In genomic region chr1:36635826-36636485, GRCm38 (mm10) we compare ENCODE assay signal across 13 mouse cellular contexts. TPM values are rescaled to one million over a fixed set of nuclear protein-coding genes. Genes with fewer than 3 reads are reported as not detected.
DNase-seq lines count a peak whose midpoint lies in the region; ATAC-seq and TF ChIP-seq lines count a peak whose summit lies in the region.
"Had no signal": no experiment of that assay in that cellular context is flagged by ENCODE, and none has a peak within 500 bp of the region (broad histone marks: within the 10 kb centered on the region; RNA-seq: fewer than 3 reads in every experiment).

No protein-coding gene starts in this region.

- H3K36me3 ChIP-seq in heart, adult 2 months (ENCODE audit: control insufficient read depth, insufficient read depth, low read length) = no peaks in the 10 kb centered on the region
- no peaks in the 10 kb centered on the region for H3K36me3 ChIP-seq in limb, embryonic 13.5 days
- H3K36me3 ChIP-seq in limb, embryonic 10.5 days = no peaks in the 10 kb centered on the region
- H3K36me3 ChIP-seq in intestine, embryonic 16.5 days (ENCODE audit: control insufficient read depth, insufficient read depth, low read length) = no peaks in the 10 kb centered on the region
- H3K36me3 ChIP-seq: embryonic facial prominence, embryonic 13.5 days; limb, embryonic 12.5 days; midbrain, embryonic 13.5 days had no signal

- intact Hi-C loops in heart, adult 2 months (cut with DNase I) = loop anchor here (1.0 to 2.0 kb wide), 3 partner anchors 45 to 89 kb away; partner anchors contain the start of gene Ankrd39
- intact Hi-C loops in heart, postnatal 36 days (cut with DNase I) = loop anchor here (1.0 kb wide), 1 partner anchor 89 kb away; the partner anchor contains the start of gene Ankrd39

- TF ChIP-seq CTCF in heart, adult 2 months (IDR thresholded peaks at IDR 0.05) = no peak

- no peak overlapping the region for H3K4me2 ChIP-seq in limb, embryonic 13.5 days (replicated peaks)
- no peak overlapping the region for H3K4me2 ChIP-seq in intestine, embryonic 16.5 days (ENCODE audit: low read depth, low read length)
- H3K4me2 ChIP-seq: embryonic facial prominence, embryonic 13.5 days; limb, embryonic 12.5 days; midbrain, embryonic 13.5 days had no signal

- no peak overlapping the region for H3K9ac ChIP-seq in heart, adult 2 months (ENCODE audit: low read depth, low read length)
- H3K9ac ChIP-seq in limb, embryonic 13.5 days = peak overlapping the region; percentile 2; the same call in 1 of the 2 replicates
- H3K9ac ChIP-seq in intestine, embryonic 16.5 days (ENCODE audit: low read depth, low read length) = no peak overlapping the region
- H3K9ac ChIP-seq: embryonic facial prominence, embryonic 13.5 days; limb, embryonic 12.5 days; midbrain, embryonic 13.5 days had no signal

- H3K9me3 ChIP-seq in limb, embryonic 13.5 days = no peaks in the 10 kb centered on the region
- no peaks in the 10 kb centered on the region for H3K9me3 ChIP-seq in limb, embryonic 10.5 days (replicated peaks)
- H3K9me3 ChIP-seq in intestine, embryonic 16.5 days (ENCODE audit: control insufficient read depth, low read length) = no peaks in the 10 kb centered on the region
- H3K9me3 ChIP-seq: embryonic facial prominence, embryonic 13.5 days; limb, embryonic 12.5 days; midbrain, embryonic 13.5 days had no signal

- TF ChIP-seq EP300 in heart, adult 2 months (IDR thresholded peaks at IDR 0.05; ENCODE audit: insufficient read depth, low read depth, low read length) = no peak

- ATAC-seq in limb, embryonic 13.5 days (ENCODE audit: low FRiP score, low read depth) = no peak
- no peak for ATAC-seq in intestine, embryonic 16.5 days
- ATAC-seq in activated CD4-positive, CD25-positive, alpha-beta regulatory T cell, adult 4 months = no peak

- TF ChIP-seq POLR2A in heart, adult 2 months (IDR thresholded peaks at IDR 0.05; ENCODE audit: insufficient read depth, low read depth, low read length) = no peak

- peaks cover 5% of the 10 kb centered on the region for H3K4me1 ChIP-seq in heart, adult 2 months (ENCODE audit: control insufficient read depth, insufficient read depth, low read length)
- H3K4me1 ChIP-seq in limb, embryonic 13.5 days = peaks cover 19% of the 10 kb centered on the region
- H3K4me1 ChIP-seq in limb, embryonic 10.5 days = peaks cover 40% of the 10 kb centered on the region
- peaks cover 12% of the 10 kb centered on the region for H3K4me1 ChIP-seq in intestine, embryonic 16.5 days (ENCODE audit: control insufficient read depth, insufficient read depth, low read length)
- H3K4me1 ChIP-seq: midbrain, embryonic 13.5 days had no signal

- no peak overlapping the region for H3K4me3 ChIP-seq in heart, adult 2 months
- H3K4me3 ChIP-seq in limb, embryonic 13.5 days = no peak overlapping the region
- H3K4me3 ChIP-seq in limb, embryonic 10.5 days = no peak overlapping the region
- H3K4me3 ChIP-seq in intestine, embryonic 16.5 days (ENCODE audit: low read length) = no peak overlapping the region
- H3K4me3 ChIP-seq: embryonic facial prominence, embryonic 13.5 days; limb, embryonic 12.5 days; midbrain, embryonic 13.5 days had no signal

- H3K27me3 ChIP-seq in heart, adult 2 months (ENCODE audit: control insufficient read depth, insufficient read depth, low read length) = no peaks in the 10 kb centered on the region
- H3K27me3 ChIP-seq in limb, embryonic 13.5 days = no peaks in the 10 kb centered on the region
- H3K27me3 ChIP-seq in limb, embryonic 10.5 days (ENCODE audit: low read depth, poor library complexity, severe bottlenecking) = no peaks in the 10 kb centered on the region
- no peaks in the 10 kb centered on the region for H3K27me3 ChIP-seq in intestine, embryonic 16.5 days (replicated peaks; ENCODE audit: control insufficient read depth, insufficient read depth, low read length)
- H3K27me3 ChIP-seq: embryonic facial prominence, embryonic 13.5 days; limb, embryonic 12.5 days; midbrain, embryonic 13.5 days had no signal

- WGBS in heart, adult 2 months = 63% methylated on average over 2 of the region's 2 CpGs
- WGBS in limb, embryonic 13.5 days = 71% methylated on average over 2 of the region's 2 CpGs
- 81% methylated on average over 2 of the region's 2 CpGs for WGBS in limb, embryonic 10.5 days
- 70% methylated on average over 2 of the region's 2 CpGs for WGBS in intestine, embryonic 16.5 days

- DNase-seq in heart, adult 2 months = no peak
- DNase-seq in heart, postnatal 36 days = no peak
- DNase-seq in limb, embryonic 10.5 days (ENCODE audit: low spot score) = no peak
- DNase-seq in cerebellum, adult 11-12 months = peak; percentile 81
- DNase-seq in MN1 (ENCODE audit: low spot score) = no peak
- DNase-seq: thymus, postnatal 4 days had no signal

- no peaks in the 10 kb centered on the region for H3K79me2 ChIP-seq in heart, adult 2 months (replicated peaks; ENCODE audit: control insufficient read depth, insufficient read depth, low read length)

- H3K27ac ChIP-seq in heart, adult 2 months = peak overlapping the region; percentile 56
- H3K27ac ChIP-seq in limb, embryonic 13.5 days = no peak overlapping the region
- no peak overlapping the region for H3K27ac ChIP-seq in limb, embryonic 10.5 days
- H3K27ac ChIP-seq in intestine, embryonic 16.5 days (ENCODE audit: low read length) = peak overlapping the region; percentile 57; the same call in 1 of the 2 replicates
- H3K27ac ChIP-seq: limb, embryonic 12.5 days; midbrain, embryonic 13.5 days had no signal

RNA-seq across cellular contexts. Expression of gene Fam178b, which starts 47.0 kb away (rescaled TPM):
- total RNA-seq in heart, adult 2 months (2021) = under 1 TPM in 1 of 2 experiments, not detected in 1; 0.39 TPM
- 0.80 and 1.5 TPM in 2 replicates for polyA plus RNA-seq in heart, adult 2 months (2012; rRNA removed)
- total RNA-seq in heart, postnatal 36 days (2021) = under 1 TPM in 1 of 2 experiments, not detected in 1; 0.43 TPM
- polyA plus RNA-seq in limb, embryonic 13.5 days (2015; fragmentation: Nextera tagmentation; extraction: Ambion mirVana) = 0.53 and 0.69 TPM in 2 replicates
- 1.3 and 1.6 TPM in 2 replicates for polyA plus RNA-seq in limb, embryonic 10.5 days (2016; fragmentation: Nextera tagmentation; extraction: Ambion mirVana)
- 0.54 and 0.73 TPM in 2 replicates for polyA plus RNA-seq in intestine, embryonic 16.5 days (2015; fragmentation: Nextera tagmentation; extraction: Ambion mirVana)
- not detected for polyA plus RNA-seq in activated CD4-positive, CD25-positive, alpha-beta regulatory T cell, adult 4 months (2017; shearing (Covaris generic))
- total RNA-seq: neutrophil, adult 5-6 weeks had no signal
- polyA plus RNA-seq: midbrain, embryonic 13.5 days had no signal

RNA-seq across cellular contexts. Expression of gene Cox5b, which starts 55.3 kb away (rescaled TPM):
- total RNA-seq in heart, adult 2 months (2021) = 1,000 to 10,000 TPM; 2,054 to 2,380 TPM
- polyA plus RNA-seq in heart, adult 2 months (2012; rRNA removed) = 1,765 and 1,963 TPM in 2 replicates
- total RNA-seq in heart, postnatal 36 days (2021) = 1,000 to 10,000 TPM; 2,258 to 2,311 TPM
- 479 and 511 TPM in 2 replicates for polyA plus RNA-seq in limb, embryonic 13.5 days (2015; fragmentation: Nextera tagmentation; extraction: Ambion mirVana)
- 535 and 559 TPM in 2 replicates for polyA plus RNA-seq in limb, embryonic 10.5 days (2016; fragmentation: Nextera tagmentation; extraction: Ambion mirVana)
- 940 and 946 TPM in 2 replicates for polyA plus RNA-seq in intestine, embryonic 16.5 days (2015; fragmentation: Nextera tagmentation; extraction: Ambion mirVana)
- polyA plus RNA-seq in activated CD4-positive, CD25-positive, alpha-beta regulatory T cell, adult 4 months (2017; shearing (Covaris generic)) = 100 to 1,000 TPM; 325 to 418 TPM

Comparison
In these comparisons a context has a peak if more than half of its experiments do, and no peak if none do; other contexts are left out.
1. H3K27ac ChIP-seq: peak in heart, adult 2 months (single experiment) and intestine, embryonic 16.5 days (single experiment); none in limb, embryonic 13.5 days (single experiment) and limb, embryonic 10.5 days (single experiment).